Mouse (Mus musculus): ENCODE results near the gene Zic4. TPM values are rescaled to one million over a fixed set of nuclear protein-coding genes. Genes with fewer than 3 reads are reported as not detected.

Zic4 gene
- polyA plus RNA-seq, 1 experiment from 2014 or later = not detected

DNA sequence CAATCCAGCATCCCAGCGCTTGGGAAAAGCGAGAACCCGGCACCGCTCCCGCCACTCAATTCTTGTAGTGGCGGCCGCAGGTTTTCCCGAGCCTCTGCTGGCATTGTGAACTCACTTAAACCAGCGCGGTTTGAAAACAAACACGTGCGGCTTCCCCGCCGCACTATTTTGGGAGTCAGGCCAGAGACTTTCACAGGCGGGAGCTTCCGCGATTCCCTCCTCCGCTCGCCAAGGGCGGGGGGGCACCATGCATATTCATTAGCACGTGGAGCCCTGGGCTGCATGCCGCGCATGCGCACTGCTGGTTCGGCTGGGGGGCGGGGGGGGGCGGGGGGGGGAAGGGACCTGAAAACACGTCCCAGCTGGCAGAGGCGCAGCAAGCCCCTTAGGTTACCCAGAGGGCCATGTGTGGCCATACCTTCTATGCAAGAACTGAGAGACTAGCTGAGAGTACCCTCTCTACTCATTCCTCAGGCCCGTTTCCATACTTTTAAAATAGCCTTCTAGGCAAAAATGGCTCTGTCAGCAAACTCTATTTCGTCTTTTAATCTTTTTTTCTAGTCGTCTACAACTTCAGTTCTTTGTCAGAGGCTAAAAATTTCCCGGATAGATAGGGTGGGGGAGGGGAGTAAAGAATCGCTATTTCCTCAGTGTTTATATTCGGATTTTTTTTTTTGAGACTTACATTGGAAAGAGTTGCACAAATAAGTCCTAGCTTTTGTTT is 6.4 kb upstream of the Zic4 start:
- no peak overlapping the region for H3K4me3 ChIP-seq (replicated peaks)
- no peak for ATAC-seq (ENCODE audit: low read depth)

DNA sequence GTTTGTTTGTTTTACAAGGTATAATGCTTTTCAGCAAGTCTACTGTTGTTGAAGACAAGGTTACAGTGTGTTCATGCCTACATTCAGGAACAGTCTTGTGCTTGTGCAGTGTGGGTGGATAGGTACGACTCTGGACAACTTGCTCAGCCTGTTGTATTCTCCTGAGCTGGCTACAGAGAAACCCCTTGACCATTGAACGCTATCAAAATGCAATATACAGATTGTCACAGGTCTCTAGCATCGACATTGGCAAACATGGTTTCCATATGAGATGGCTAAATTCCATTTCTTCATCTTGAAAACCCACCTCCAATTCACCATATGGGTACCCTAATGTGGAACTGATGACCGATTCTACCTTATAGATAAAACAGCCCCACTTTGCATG is 5.9 kb upstream of the Zic4 start:
- H3K4me2 ChIP-seq = no peak overlapping the region
- H3K4me3 ChIP-seq (replicated peaks) = no peak overlapping the region
- H3K9me3 ChIP-seq (replicated peaks) = no peaks in the 10 kb centered on the region
- H3K36me3 ChIP-seq = no peaks in the 10 kb centered on the region
- no peak overlapping the region for H3K27ac ChIP-seq
- ATAC-seq (ENCODE audit: low read depth) (no peak), DNase-seq (no peak)
- WGBS (ENCODE audit: insufficient replicate concordance) = 16% methylated on average over 4 of the region's 4 CpGs
- H3K9ac ChIP-seq = no peak overlapping the region
- H3K4me1 ChIP-seq (replicated peaks) = no peaks in the 10 kb centered on the region
- peaks cover 90% of the 10 kb centered on the region for H3K27me3 ChIP-seq

More for the DNA sequence above, 6.4 kb upstream of the Zic4 start:
- Histone ChIP-seq H3K9me3 (replicated peaks) (no peaks in the 10 kb centered on the region), H3K4me1 (replicated peaks) (no peaks in the 10 kb centered on the region), H3K27me3 (peaks cover 90% of the 10 kb centered on the region), H3K36me3 (no peaks in the 10 kb centered on the region), H3K27ac (no peak overlapping the region), H3K4me2 (0 out of 2 replicates have a peak overlapping the region, but pooled peaks have one; percentile 21), H3K9ac (no peak overlapping the region)
- WGBS (ENCODE audit: insufficient replicate concordance) = 2% methylated on average over 29 of the region's 35 CpGs
- DNase-seq = no peak

DNA sequence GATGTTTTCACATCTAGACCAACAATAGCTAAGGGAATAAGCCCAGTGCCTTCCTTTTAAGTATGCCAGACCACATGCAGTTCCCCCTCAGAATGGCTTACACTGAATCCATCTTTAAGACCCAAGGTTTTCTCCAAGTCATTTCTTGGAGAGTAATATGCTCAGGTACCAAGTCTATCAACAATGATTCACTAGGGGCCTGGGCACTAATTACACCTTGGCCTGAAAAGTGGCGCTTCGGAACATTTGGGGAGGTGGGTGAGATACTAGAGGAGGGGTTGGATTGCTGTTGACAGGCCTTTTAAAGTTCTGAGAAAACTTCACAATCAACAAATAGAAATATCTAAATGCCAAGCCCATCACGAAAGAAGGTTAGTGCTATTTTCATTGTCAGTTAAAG is 4.9 kb upstream of the Zic4 start:
- no peak for ATAC-seq (ENCODE audit: low read depth)
- Histone ChIP-seq H3K9me3 (replicated peaks) (no peaks in the 10 kb centered on the region), H3K27me3 (peaks cover 91% of the 10 kb centered on the region), H3K9ac (no peak overlapping the region), H3K4me3 (replicated peaks) (no peak overlapping the region), H3K36me3 (no peaks in the 10 kb centered on the region), H3K4me1 (replicated peaks) (0 out of 2 replicates have a peak, but pooled peaks cover 3% of the 10 kb centered on the region), H3K4me2 (no peak overlapping the region), H3K27ac (no peak overlapping the region)
- WGBS (ENCODE audit: insufficient replicate concordance) = 10% methylated on average over 3 of the region's 3 CpGs
- DNase-seq = no peak

DNA sequence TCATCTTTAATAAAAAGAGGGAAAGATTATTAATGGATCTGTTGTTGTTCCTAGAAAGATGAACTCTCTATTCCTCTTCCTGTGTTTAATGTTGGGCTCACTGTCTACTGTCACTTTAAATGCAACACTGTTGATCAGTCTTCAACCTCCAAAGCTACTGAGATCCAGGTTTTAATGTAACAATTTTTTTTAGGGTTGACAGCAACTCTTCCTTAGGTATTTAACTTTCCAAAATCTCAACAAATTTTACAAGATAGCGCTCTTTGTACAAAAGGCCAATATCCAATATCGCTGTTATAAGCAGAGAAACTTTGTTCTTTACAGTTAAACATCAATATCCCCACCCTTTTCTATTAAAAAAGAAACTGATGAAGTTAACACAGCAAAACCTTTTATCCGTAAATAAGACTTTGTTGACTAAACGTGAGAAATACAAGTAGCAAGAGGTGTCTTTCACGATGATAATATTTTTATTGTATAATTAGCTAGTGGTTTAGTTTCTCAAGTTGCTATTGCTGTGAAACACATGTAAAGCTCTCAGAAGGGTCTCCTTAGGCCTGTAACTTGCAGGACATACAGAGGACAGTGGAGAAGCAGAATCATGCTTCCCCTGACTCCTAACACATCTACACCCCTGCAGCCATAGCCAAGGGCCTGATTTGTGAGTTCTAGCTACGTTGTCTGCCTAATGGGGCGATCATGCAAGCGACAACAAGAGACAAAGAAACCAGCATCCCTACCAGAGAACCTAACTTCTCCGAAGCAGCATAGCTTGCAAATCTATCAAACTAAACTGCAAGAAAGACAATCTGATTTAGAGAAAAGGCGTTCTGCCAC is 3.1 kb upstream of the Zic4 start:
- no peak for DNase-seq
- H3K27me3 ChIP-seq = peaks cover 91% of the 10 kb centered on the region
- no peak overlapping the region for H3K9ac ChIP-seq
- 0 out of 2 replicates have a peak, but pooled peaks cover 3% of the 10 kb centered on the region for H3K4me1 ChIP-seq (replicated peaks)
- no peak overlapping the region for H3K27ac ChIP-seq
- 9% methylated on average over 10 of the region's 10 CpGs for WGBS (ENCODE audit: insufficient replicate concordance)
- H3K4me2 ChIP-seq = no peak overlapping the region
- no peaks in the 10 kb centered on the region for H3K36me3 ChIP-seq
- H3K4me3 ChIP-seq (replicated peaks) = no peak overlapping the region
- no peak for ATAC-seq (ENCODE audit: low read depth)
- H3K9me3 ChIP-seq (replicated peaks) = no peaks in the 10 kb centered on the region

DNA sequence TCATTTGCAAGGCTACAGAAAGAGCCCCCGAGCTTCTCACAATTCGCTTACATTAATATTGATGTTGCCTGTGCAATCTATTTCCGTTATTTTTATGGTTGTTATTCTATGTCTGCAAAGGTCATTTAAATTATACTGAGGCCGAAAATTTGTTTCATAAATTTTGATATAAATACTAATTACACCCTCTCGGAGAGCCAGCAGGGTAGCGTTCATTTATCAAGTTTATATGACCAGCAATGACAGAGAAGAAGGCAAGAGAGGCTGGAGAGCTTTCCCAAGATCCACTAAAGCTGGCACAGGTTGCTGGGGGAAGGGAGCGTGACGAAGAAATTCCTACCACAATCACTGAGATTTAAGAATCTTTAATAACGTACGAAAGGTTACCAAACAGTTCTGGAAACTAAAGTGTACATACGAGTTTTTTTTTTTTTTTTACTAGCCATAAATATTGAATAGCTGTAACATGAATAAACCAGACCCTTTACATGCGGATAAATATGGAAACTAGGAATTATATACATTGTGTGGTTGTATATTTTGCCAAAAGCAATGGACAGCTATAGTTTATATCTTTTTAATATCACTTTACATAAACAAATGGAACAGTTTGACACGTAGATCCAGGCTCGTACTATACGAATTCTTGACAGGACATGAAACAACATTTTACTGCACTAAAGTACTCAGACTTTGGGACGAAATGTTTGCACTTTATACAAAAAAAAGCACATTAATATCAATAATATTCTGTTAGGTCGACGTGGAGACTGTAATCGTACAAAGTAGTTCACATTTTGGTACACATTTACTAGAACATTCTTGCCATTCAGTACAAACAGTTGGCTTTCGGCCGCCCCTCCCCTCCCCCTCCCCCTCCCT is 1.8 kb upstream of the Zic4 start:
- WGBS (ENCODE audit: insufficient replicate concordance) = 4% methylated on average over 21 of the region's 21 CpGs
- Histone ChIP-seq H3K4me2 (no peak overlapping the region), H3K9ac (no peak overlapping the region), H3K36me3 (no peaks in the 10 kb centered on the region), H3K27me3 (peaks cover 91% of the 10 kb centered on the region), H3K9me3 (replicated peaks) (no peaks in the 10 kb centered on the region), H3K4me1 (replicated peaks) (peaks cover 13% of the 10 kb centered on the region; the same call in 1 of the 2 replicates), H3K4me3 (replicated peaks) (no peak overlapping the region), H3K27ac (no peak overlapping the region)
- DNase-seq (no peak), ATAC-seq (ENCODE audit: low read depth) (no peak)

DNA sequence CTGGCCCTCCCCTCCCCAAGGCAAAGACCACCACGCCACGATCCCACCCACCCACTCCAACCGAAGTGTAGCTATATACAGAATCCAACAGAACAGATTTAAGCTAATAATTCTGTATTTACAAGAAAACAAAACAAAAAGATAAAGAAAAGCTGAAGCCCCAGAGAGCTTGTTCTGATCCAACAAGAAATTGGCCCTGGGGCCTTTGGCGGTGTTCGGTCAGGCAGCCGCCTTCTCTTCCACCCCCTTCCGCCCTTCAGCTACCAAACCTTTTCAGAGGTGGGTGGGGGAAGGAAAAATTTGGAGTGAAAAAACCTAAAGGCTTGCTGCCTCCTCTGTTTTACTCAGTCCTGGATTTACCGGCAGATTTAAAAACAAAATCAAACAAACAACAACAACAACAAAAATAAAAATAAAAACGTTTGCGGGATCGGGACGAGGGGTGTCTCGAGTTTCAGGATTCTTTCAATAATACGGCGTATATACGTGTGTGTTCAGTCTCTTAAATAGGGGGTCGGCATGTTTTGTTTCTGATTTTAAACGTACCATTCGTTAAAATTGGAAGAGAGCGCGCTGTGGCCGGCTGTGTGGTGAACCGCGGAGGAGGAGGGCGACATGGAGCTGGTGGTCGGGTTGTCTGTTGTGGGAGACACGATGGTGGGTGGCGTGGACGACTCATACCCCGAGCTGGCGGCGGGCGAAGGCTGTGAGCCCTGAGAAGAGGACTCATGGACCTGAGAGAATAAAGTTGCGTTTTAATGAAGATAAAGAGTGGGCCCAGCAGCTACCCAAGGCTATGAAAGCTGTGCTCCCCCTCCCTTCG is 969 bp upstream of the Zic4 start:
- under 1% methylated on average over 35 of the region's 35 CpGs for WGBS (ENCODE audit: insufficient replicate concordance)
- H3K4me2 ChIP-seq = no peak overlapping the region
- H3K9ac ChIP-seq = no peak overlapping the region

DNA sequence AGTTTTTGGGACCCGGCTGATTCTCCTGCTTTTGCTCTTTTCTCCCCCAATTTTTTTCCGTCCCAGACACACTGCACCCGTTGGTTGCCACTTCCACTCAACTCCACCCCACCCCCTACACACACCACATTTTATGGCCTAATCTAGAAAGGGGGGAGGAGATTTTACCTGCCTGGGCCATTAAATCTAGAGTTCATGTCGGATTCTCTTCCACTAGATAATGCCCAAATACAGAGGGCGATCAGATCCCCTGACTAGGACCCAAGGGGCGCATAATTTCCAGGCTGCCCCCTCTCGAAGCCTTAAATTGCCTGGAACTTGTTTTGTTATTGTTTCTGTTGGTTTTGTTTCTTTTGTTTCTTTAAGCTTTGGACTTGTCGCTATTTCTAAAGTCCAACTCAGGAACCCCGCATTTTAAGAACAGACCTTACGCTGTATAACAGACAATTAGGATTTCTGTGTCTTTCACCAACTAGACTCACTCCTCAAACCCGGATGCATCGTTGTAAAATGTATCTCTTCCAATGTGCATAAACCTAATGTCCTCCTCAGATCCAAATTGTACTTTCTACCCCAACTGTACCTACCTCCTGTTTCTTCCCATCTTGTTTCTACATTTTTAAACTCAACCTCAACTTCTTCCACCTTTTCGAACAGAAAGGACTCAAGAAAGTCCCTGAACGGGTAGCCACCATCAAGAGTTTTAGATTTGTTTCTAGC is 958 bp downstream of the Zic4 start:
- ATAC-seq (ENCODE audit: low read depth) = no peak
- no peak overlapping the region for H3K4me2 ChIP-seq
- H3K27ac ChIP-seq = no peak overlapping the region
- DNase-seq = no peak
- WGBS (ENCODE audit: insufficient replicate concordance) = 6% methylated on average over 14 of the region's 14 CpGs
- peaks cover 13% of the 10 kb centered on the region; the same call in 1 of the 2 replicates for H3K4me1 ChIP-seq (replicated peaks)
- no peak overlapping the region for H3K9ac ChIP-seq
- H3K9me3 ChIP-seq (replicated peaks) = no peaks in the 10 kb centered on the region
- no peak overlapping the region for H3K4me3 ChIP-seq (replicated peaks)
- no peaks in the 10 kb centered on the region for H3K36me3 ChIP-seq
- H3K27me3 ChIP-seq = peaks cover 91% of the 10 kb centered on the region

More for the DNA sequence above, 969 bp upstream of the Zic4 start:
- peaks cover 91% of the 10 kb centered on the region for H3K27me3 ChIP-seq
- ATAC-seq (ENCODE audit: low read depth) (no peak), DNase-seq (no peak)
- H3K4me3 ChIP-seq (replicated peaks) = peak overlapping the region; percentile 37; the same call in 1 of the 2 replicates
- H3K27ac ChIP-seq = no peak overlapping the region
- no peaks in the 10 kb centered on the region for H3K36me3 ChIP-seq
- H3K4me1 ChIP-seq (replicated peaks) = peaks cover 13% of the 10 kb centered on the region; the same call in 1 of the 2 replicates
- H3K9me3 ChIP-seq (replicated peaks) = no peaks in the 10 kb centered on the region

DNA sequence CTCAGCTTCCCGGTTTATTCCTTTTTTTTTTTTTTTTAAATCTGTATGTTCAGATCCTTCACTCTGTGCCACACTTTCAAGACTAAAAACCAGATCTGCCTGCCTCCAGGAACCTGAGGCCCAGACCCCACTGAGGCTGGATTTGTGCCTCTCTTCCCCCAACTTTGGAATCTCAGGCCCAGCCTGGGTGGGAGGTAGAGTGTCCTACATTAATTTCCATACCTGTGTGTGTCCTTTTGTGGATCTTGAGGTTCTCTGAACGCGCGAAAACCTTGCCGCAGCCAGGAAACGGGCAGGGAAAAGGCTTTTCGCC is 1.6 kb downstream of the Zic4 start:
- no peaks in the 10 kb centered on the region for H3K9me3 ChIP-seq (replicated peaks)
- no peak overlapping the region for H3K27ac ChIP-seq
- H3K4me1 ChIP-seq (replicated peaks) = peaks cover 13% of the 10 kb centered on the region; the same call in 1 of the 2 replicates
- H3K36me3 ChIP-seq = no peaks in the 10 kb centered on the region
- no peak overlapping the region for H3K4me3 ChIP-seq (replicated peaks)
- ATAC-seq (ENCODE audit: low read depth) (no peak), DNase-seq (no peak)
- no peak overlapping the region for H3K9ac ChIP-seq
- peaks cover 96% of the 10 kb centered on the region for H3K27me3 ChIP-seq
- WGBS (ENCODE audit: insufficient replicate concordance) = under 1% methylated on average over 7 of the region's 7 CpGs
- no peak overlapping the region for H3K4me2 ChIP-seq

DNA sequence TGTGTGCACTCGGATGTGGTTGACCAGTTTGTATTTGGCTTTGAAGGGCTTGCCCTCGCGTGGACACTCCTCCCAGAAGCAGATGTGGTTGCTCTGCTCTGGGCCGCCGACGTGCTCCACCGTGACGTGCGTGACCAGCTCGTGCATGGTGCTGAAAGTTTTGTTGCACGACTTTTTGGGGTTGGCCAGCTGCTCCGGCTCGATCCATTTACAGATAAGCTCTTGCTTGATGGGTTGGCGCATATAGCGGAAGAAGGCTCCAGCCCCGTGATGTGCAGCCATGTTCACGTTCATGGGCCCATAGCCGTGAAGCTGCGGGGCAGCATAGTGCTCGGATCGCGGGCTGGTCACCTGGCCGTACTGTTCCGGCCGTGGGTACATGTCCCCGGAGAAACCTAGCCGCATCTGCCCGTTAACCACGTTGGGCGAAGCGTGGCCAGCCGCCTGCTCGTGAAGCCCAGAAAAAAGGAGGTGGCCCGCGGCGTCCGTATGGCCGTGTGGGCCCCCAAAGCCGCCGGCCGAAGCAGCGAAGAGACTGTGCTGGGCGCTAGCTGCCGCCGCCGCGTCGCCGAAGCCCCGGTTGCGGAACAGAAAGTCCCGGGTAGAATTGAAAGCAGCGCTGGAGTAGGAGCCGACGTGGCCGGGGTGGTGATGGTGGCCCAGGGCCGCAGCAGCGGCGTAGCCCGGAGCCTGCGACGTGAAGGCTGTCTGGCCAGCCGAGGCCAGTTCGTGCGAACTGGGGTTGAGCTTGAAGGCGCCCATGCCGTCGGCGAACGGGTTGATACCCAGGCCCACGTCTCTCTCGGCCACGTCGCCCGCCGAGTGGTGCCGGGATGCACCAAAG is 2.1 kb downstream of the Zic4 start:
- Histone ChIP-seq H3K4me2 (peak overlapping the region; percentile 32), H3K36me3 (no peaks in the 10 kb centered on the region), H3K4me3 (replicated peaks) (peak overlapping the region; percentile 28), H3K9ac (no peak overlapping the region), H3K9me3 (replicated peaks) (no peaks in the 10 kb centered on the region), H3K4me1 (replicated peaks) (peaks cover 13% of the 10 kb centered on the region; the same call in 1 of the 2 replicates), H3K27me3 (peaks cover 97% of the 10 kb centered on the region), H3K27ac (no peak overlapping the region)
- DNase-seq (no peak), ATAC-seq (ENCODE audit: low read depth) (no peak)
- 1% methylated on average over 74 of the region's 77 CpGs for WGBS (ENCODE audit: insufficient replicate concordance)
